Mouse (Mus musculus) erythroblast, embryonic 14.5 days (primary cell): Measurements from ENCODE around the gene Polr1a.

Experiments
- GATA1 ChIP-seq: IDR thresholded peaks from 2 replicates; pipeline ENCODE4 v1.6.1; 2012; ENCODE audit warnings: low read length, inconsistent platforms, mixed read lengths
- TAL1 ChIP-seq: IDR thresholded peaks from 3 replicates; pipeline ENCODE4 v1.6.1; 2012; ENCODE audit warnings: low read length, inconsistent platforms, mixed read lengths

- TF ChIP-seq TAL1 (no peak), GATA1 (no peak)
Measured at GRCm38 (mm10) chr6:72014033-72014432, 105.2 kb downstream of the Polr1a start.
